Mouse (Mus musculus) liver, adult (tissue): ENCODE data around the gene Qtrt1.
A peak's percentile ranks its signal among the peaks of the same experiment; 100 is the strongest.

Experiments
- GATA4 ChIP-seq: IDR thresholded peaks from 2 replicates; pipeline ENCODE4 v1.6.1; 2014; ENCODE audit warnings: mild to moderate bottlenecking, low read length; ENCODE audit not compliant: insufficient replicate concordance

Qtrt1 gene

DNA sequence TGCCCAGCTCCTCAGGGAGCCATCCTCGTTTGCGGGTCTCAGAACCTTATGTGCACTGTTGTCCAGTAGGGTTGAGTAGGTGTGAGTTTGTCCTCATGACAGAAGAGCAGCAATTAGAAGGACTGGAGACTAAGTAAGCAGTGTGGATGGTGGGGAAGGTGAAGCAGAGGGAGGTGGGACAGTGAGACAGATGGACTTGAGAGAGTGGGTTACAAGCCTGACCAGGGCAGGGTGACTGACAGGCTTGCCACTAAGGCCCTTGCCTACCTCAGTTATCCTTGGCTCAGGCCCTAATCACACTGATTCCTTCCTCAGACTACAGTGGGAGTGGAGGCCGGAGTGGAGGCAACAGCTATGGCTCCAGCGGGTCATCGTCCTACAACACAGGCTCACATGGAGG lies 7.9 kb upstream of the Qtrt1 start:
- TF ChIP-seq GATA4 = no peak

GRCm38 (mm10) chr9:21405525-21405924 lies 6.1 kb upstream of the Qtrt1 start:
- no peak for TF ChIP-seq GATA4

DNA sequence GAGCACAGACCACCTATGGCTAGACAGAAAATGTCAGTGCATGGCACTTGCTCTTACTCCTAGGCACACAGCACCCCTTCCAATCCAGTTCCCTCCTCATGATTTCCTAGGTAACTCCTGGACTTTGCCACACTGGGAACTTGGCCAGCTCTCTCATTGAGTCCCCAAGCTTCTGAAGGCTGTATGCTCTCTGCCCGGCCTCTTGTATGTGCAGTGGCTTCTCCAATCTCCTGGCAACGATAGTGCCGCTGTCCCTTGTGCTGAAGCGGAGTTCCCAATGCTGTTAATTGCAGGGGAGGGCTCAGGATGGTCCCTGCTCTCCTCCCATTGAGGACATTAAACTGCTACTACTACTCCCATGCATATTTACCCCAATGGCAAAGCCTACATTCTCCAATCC lies 3.7 kb upstream of the Qtrt1 start:
- no peak for TF ChIP-seq GATA4

GRCm38 (mm10) chr9:21408624-21409023 lies 3.0 kb upstream of the Qtrt1 start:
- no peak for TF ChIP-seq GATA4

GRCm38 (mm10) chr9:21409592-21410317 lies 1.9 kb upstream of the Qtrt1 start:
- peak; percentile 32; the same call in 1 of the 2 replicates for TF ChIP-seq GATA4

- TF ChIP-seq GATA4 = no peak
These were observed 6.2 kb downstream of the Qtrt1 start for GRCm38 (mm10) chr9:21417866-21418265.

DNA sequence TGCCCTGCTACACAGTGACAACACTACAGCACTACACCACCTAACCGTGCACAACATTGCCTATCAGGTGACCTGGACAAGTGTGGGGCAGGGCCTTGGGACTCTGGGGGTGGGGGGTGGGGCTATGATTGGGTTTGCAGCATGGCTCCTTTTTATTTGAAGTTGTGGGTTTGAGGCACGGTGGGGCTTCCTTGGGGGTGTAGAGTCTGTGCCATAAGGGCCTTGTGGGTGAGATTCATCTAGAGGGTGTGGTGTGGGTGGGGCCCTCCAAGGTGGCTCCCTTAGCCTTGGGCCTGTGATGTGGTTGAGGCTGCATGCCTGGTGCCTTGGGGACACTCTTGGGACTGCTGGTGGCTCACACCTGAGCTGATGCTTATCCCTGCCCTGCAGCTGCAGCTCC lies 8.0 kb downstream of the Qtrt1 start:
- TF ChIP-seq GATA4 = no peak

DNA sequence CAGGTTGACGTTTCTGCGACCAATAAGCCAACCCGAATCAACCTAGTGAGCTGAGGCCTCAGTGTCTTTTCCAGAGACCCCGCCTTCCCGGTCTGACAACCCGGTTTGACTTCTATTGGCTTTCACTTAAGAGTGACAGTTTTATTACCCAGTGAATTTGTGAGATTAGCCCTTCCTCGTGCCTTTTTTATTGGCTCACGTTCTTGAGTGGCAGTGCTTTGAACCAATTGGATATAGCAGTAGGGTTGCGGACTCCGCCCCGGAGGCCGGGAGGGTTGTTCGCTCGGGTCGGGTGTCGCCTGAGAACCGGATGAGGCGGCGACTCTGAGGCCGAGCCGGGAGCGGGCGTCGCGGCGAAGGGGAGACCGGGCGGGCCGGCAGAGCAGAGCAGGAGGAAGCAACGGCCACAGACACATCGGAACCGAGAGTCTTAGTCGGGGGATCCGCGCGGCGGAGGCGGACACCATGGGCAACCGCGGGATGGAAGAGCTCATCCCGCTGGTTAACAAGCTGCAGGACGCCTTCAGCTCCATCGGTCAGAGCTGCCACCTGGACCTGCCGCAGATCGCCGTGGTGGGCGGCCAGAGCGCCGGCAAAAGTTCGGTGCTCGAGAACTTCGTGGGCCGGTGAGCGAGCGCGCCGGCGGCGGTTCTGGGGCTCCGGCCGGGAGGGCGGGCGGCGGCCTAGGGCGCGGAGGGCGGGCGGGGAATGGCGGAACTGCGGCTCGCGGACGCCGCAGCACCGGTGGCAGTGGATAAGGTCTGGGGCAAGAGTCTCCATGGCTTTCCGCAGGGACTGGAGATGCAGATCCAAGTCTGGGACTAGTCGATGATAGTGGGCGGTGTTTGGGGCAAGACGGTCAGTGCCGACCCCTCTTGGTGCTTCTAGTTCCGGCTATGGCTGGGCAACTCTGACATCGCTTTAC lies 13.3 kb downstream of the Qtrt1 start, which contains the start of gene Dnm2:
Dnm2 (plus strand) TSS at position 278 of the 925 bp plus-strand sequence.
- peak; percentile 35; the same call in 1 of the 2 replicates for TF ChIP-seq GATA4

- no peak for TF ChIP-seq GATA4
These were observed 13.9 kb downstream of the Qtrt1 start for GRCm38 (mm10) chr9:21425556-21425945.

- TF ChIP-seq GATA4 = no peak
These were observed 14.4 kb downstream of the Qtrt1 start for GRCm38 (mm10) chr9:21426013-21426412.

DNA sequence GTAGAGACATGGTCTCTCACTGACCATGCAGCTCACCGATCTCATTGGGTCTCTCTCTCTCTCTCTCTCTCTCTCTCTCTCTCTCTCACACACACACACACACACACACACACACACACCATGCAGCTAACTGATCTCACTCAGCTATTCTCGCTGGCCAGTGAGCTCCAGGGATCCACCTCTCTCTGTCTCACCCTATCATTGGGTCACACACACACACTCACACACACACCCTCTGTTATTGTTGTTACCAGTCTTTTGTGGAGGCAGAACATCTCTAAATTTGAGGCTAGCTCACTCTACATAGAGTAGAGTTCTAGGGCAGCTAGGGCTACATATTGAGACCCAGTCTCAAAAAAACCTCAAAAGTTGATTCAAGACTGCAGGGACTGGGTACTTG lies 14.9 kb downstream of the Qtrt1 start:
- TF ChIP-seq GATA4 = no peak

GRCm38 (mm10) chr9:21427773-21428172 lies 16.1 kb downstream of the Qtrt1 start:
- no peak for TF ChIP-seq GATA4

GRCm38 (mm10) chr9:21428178-21428577 lies 16.5 kb downstream of the Qtrt1 start:
- TF ChIP-seq GATA4 = no peak

- no peak for TF ChIP-seq GATA4
These were observed 19.1 kb downstream of the Qtrt1 start for GRCm38 (mm10) chr9:21430724-21431123.

GRCm38 (mm10) chr9:21432066-21432465 lies 20.4 kb downstream of the Qtrt1 start:
- no peak for TF ChIP-seq GATA4

DNA sequence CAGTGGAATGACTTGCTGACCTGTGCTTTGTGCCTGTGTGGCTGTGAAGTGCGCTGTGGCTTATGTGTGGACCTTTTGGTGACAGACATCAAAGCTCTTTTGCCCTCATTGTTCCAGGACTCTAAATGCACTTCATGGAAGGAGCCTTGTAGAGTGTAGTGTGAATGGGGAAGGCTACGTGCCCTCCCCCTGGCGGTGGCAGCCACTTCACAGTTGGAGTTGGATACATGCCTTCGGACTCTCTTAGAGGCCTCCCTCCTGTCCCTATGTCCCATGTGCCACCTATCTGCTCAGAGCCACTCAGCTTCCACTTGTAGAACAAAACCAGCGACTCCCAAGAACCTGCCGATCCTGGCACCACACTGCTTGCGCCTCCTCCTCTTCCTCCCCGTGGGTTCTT lies 22.1 kb downstream of the Qtrt1 start:
- no peak for TF ChIP-seq GATA4
